Mouse (Mus musculus) left cerebral cortex, adult 2 months (tissue): Measurements from ENCODE around the gene Adcy6. TPM values are rescaled to one million over a fixed set of nuclear protein-coding genes. Genes with fewer than 3 reads are reported as not detected.

Source experiments
- DNase-seq, 2 experiments: peaks; one replicate each; pipeline ENCODE4 v3.0.0; 2021 to 2022; ENCODE audit warnings: low spot score in 2 of 2, mixed read lengths in 1 of 2; ENCODE audit errors: extremely low spot score in 1 of 2
- H3K27ac ChIP-seq: fragments of 200-600 bp; 2 replicates; pipeline ENCODE4 v1.8.1; 2022
- H3K4me3 ChIP-seq: fragments of 200-600 bp; 2 replicates; pipeline ENCODE4 v1.8.1; 2022
- CTCF ChIP-seq: fragments of 200-600 bp; IDR thresholded peaks from 2 replicates; pipeline ENCODE4 v1.8.1; 2022; ENCODE audit warnings: antibody characterized with exemption, mild to moderate bottlenecking, moderate library complexity
- intact Hi-C: fragments of 180-260 bp; cut with DNase I; formaldehyde crosslinking; loops from one replicate; pipeline ENCODE4 v1.15.1; 2025
- total RNA-seq, 2 experiments: library from RNA; stranded (reverse); gene quantifications; 2 replicates each; pipeline ENCODE4 v1.2.3; 2021

Gene Adcy6
- total RNA-seq, 2 experiments from 2014 or later, result 52.7 to 57.4 TPM

- DNase-seq, result no peak
- intact Hi-C loops, result no loop called here
- Histone ChIP-seq H3K4me3 (no peak overlapping the region), H3K27ac (no peak overlapping the region)
- no peak for TF ChIP-seq CTCF
Observed at GRCm38 (mm10) chr15:98626078-98626477, 16.2 kb upstream of the Adcy6 start.

- Histone ChIP-seq H3K27ac (no peak overlapping the region), H3K4me3 (no peak overlapping the region)
- no peak for TF ChIP-seq CTCF
- intact Hi-C loops, result no loop called here
- no peak for DNase-seq
Observed at GRCm38 (mm10) chr15:98623361-98623821, 13.5 kb upstream of the Adcy6 start.

DNA sequence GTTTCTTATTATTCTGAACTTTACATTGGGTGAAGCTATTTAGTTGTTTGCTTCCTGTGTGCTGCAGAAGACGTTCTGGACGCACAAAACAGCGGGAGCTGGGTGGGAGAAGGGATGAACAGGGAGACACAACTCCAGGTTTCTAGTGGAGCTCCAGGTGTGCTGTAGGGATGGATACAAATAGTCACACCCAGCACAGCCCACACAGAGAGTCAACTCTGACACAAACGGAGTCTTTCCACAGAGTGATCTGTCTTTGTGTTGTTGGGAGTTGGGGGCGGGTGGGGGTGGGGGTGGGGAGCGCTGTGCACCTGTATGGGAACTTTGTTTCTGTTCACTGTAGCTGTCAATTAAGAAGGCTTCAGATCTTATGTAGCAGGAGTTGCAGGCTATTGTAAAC is 12.8 kb upstream of the Adcy6 start:
- TF ChIP-seq CTCF, result no peak
- H3K4me3 ChIP-seq, result no peak overlapping the region
- DNase-seq, result no peak
- intact Hi-C loops, result no loop called here
- H3K27ac ChIP-seq, result no peak overlapping the region

- no peak for DNase-seq
- TF ChIP-seq CTCF, result no peak
- H3K27ac ChIP-seq, result no peak overlapping the region
- intact Hi-C loops, result no loop called here
- no peak overlapping the region for H3K4me3 ChIP-seq
Observed at GRCm38 (mm10) chr15:98622199-98622598, 12.3 kb upstream of the Adcy6 start.

DNA sequence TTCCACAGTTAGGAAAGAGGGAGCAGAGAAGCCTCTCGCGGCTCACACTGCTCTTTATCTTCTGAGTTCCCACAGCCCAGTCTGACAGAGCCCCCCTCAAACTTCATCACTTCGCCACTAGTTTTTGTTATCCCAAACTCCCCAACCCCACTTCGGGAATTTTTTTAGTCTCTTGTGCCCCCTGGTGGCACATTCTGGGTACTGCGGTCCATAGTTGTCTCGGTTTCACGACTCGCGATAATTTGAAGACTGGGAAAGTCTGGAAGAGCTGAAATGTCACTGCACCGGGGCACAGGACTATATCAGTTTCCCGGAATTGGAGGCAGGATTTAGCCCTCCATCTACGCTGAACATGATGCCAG is 7.3 kb upstream of the Adcy6 start:
- Histone ChIP-seq H3K27ac (no peak overlapping the region), H3K4me3 (no peak overlapping the region)
- TF ChIP-seq CTCF, result peak; percentile 95
- intact Hi-C loops, result loop anchor here (1.0 to 2.0 kb wide), 2 partner anchors 37 to 106 kb away; no protein-coding TSS in a partner anchor
- peak; percentile 65 to 79 for DNase-seq

GRCm38 (mm10) chr15:98616362-98617175 is 6.7 kb upstream of the Adcy6 start:
- no peak for TF ChIP-seq CTCF
- DNase-seq, result no peak
- Histone ChIP-seq H3K27ac (no peak overlapping the region), H3K4me3 (no peak overlapping the region)
- intact Hi-C loops, result loop anchor here (1.0 to 2.0 kb wide), 2 partner anchors 36 to 106 kb away; no protein-coding TSS in a partner anchor

DNA sequence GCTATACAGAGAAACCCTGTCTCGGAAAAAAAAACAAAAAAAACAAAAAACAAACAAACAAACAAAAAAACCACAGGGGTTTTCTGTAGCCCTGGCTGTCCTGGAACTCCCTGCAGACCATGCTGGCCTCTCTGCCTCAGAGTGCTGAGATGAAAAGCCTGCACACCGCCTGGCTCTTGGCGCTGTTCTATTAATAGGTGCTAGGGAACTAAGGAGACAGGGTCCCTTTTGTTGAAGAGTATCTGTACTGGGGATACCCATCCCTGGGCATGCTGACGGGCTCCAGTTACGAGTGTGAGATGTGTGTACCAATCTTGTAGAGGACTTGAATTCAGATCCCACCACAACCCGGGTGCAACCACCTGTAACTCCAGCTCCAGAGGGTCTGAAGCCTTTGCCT is 5.9 kb upstream of the Adcy6 start:
- intact Hi-C loops, result loop anchor here (2.0 kb wide), 1 partner anchor 105 kb away; no protein-coding TSS in a partner anchor
- no peak for DNase-seq
- Histone ChIP-seq H3K4me3 (no peak overlapping the region), H3K27ac (no peak overlapping the region)
- TF ChIP-seq CTCF, result no peak

- intact Hi-C loops, result no loop called here
- DNase-seq, result no peak
- H3K27ac ChIP-seq, result no peak overlapping the region
- no peak for TF ChIP-seq CTCF
- H3K4me3 ChIP-seq, result no peak overlapping the region
Observed at GRCm38 (mm10) chr15:98614971-98615370, 5.1 kb upstream of the Adcy6 start.

GRCm38 (mm10) chr15:98614551-98614950 is 4.7 kb upstream of the Adcy6 start:
- DNase-seq, result no peak
- no peak for TF ChIP-seq CTCF
- H3K4me3 ChIP-seq, result no peak overlapping the region
- no peak overlapping the region for H3K27ac ChIP-seq
- intact Hi-C loops, result no loop called here

- H3K4me3 ChIP-seq, result no peak overlapping the region
- no peak for TF ChIP-seq CTCF
- no peak for DNase-seq
- no peak overlapping the region for H3K27ac ChIP-seq
- intact Hi-C loops, result no loop called here
Observed at GRCm38 (mm10) chr15:98612229-98612628, 2.4 kb upstream of the Adcy6 start.

DNA sequence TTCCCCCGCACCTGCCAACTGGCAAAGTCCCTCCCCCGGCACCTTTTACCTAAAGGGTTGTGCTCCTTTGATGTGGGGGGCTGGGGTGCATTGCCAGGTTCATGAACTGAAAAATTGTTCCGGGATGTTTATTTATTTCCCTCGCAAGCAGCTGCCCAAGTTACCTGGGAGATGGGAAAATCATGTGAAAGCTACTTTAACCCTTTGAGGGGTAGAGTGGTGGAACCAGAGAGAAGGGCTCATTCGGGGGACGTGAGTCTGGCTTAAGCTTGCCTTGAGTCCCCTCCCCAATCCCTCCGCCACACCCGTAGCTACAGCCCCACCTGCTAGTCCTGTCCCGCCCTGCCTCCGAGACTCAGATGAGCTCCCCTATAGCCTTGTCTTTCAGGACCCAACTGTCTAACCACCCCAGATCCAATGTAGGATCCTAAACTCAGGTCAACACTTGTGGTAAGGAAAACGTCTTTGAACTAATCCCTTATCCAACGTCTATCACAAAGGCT is 306 bp upstream of the Adcy6 start:
- H3K4me3 ChIP-seq, result peak overlapping the region; percentile 91
- intact Hi-C loops, result no loop called here
- H3K27ac ChIP-seq, result peak overlapping the region; percentile 97
- no peak for DNase-seq
- TF ChIP-seq CTCF, result no peak

GRCm38 (mm10) chr15:98608784-98609250 is 1.1 kb downstream of the Adcy6 start:
- no peak for TF ChIP-seq CTCF
- Histone ChIP-seq H3K4me3 (peak overlapping the region; percentile 91), H3K27ac (peak overlapping the region; percentile 16)
- intact Hi-C loops, result no loop called here
- DNase-seq, result no peak
